Mouse (Mus musculus) spleen, adult 2 months (tissue): Measurements from ENCODE around the gene Tlk2.

Source experiments
- CTCF ChIP-seq: fragments of 200-500 bp; IDR thresholded peaks from 2 replicates; pipeline ENCODE4 v1.5.1; 2011; ENCODE audit warnings: mild to moderate bottlenecking, inconsistent platforms; ENCODE audit not compliant: insufficient read depth, insufficient read length, insufficient replicate concordance; ENCODE audit errors: extremely low read depth
- POLR2A ChIP-seq: fragments of 200-500 bp; IDR thresholded peaks from 2 replicates; pipeline ENCODE4 v1.6.1; 2011; ENCODE audit warnings: low read depth, low read length, inconsistent platforms

- no peak for TF ChIP-seq CTCF
- no peak for TF ChIP-seq POLR2A
Measured at GRCm38 (mm10) chr11:105327101-105327500, 148.5 kb downstream of the Tlk2 start.
